Mouse (Mus musculus) monocyte, adult 5-6 weeks (primary cell): ENCODE measurements around the gene Thada. TPM values are rescaled to one million over a fixed set of nuclear protein-coding genes. Genes with fewer than 3 reads are reported as not detected.
"Not testable (repeated sequence)": the region's sequence is repeated elsewhere in the genome, so short reads cannot be mapped to it uniquely, and the experiment has no call there.

Source experiments
- ATAC-seq: fragments of 153-309, 156-312 bp; replicated peaks from 2 replicates; pipeline ENCODE4 v1.8.0; 2017; ENCODE audit warnings: mild to moderate bottlenecking; ENCODE audit not compliant: low TSS enrichment, insufficient number of reproducible peaks, severe bottlenecking, poor library complexity, low FRiP score
- total RNA-seq: library from RNA; stranded (forward); fragments of 200-1000, 200-491, 200-594 nt; gene quantifications from 3 replicates; pipeline ENCODE4 v1.2.3, GENCODE M21; 2017

Thada gene
- total RNA-seq, 1 experiment from 2014 or later: 20.3 TPM

DNA sequence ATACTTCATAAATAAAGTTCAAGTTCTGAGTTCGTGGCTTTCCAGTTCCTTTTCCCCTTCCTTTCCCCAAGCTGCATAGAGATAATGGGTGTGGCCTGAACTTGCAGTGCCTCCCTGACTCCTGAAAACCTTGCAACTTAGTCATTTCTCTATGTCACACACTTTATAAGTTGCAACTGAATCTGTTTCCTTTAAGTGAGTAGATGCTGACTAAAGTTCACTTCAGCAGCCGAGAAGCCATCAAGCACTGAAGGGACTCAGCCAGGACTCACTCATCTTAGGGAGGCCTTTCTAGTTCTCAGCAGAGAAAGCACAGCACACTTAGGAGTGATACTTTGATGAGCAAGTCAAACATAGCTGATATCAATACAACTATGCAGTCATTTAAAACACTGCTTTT, 137.5 kb downstream of the Thada start:
- no peak for ATAC-seq

DNA sequence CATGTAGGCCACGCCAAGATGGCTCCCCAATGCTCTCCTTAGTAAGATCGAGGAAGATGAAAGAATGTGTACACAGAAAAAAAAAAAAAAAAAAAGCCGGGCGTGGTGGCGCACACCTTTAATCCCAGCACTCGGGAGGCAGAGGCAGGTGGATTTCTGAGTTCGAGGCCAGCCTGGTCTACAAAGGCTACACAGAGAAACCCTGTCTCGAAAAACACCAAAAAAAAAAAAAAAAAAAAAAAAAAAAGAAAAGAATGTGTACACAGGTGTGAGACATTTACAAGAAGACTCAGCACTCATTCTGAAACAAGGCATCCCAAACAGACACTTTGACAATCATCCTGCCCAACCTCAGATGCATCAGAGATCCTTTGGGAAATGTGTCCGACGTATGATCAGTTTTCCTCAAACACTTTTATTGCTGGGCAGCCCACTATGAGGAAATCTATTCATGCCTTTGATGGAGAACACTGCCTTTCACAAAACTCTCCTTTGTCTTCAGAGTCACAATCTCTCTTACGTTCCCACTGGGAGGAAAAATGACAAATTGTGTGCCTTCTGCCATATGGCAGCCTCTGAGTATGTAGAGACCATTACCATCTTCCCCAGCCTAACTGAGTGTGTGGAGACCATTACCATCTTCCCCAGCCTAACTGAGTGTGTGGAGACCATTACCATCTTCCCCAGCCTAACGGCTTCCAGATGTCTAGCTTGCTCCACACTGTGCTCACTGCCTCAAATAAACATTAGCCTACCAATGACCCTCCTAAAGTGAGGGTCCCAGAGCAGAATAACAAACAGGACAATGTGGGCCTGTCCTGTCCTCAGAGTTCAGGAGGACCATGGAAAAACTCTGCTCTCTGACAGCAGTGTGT, 138.7 kb downstream of the Thada start:
- ATAC-seq: no peak

GRCm38 (mm10) chr17:84322176-84322575, 143.8 kb downstream of the Thada start:
- no peak for ATAC-seq

GRCm38 (mm10) chr17:84321351-84321750, 144.7 kb downstream of the Thada start:
- ATAC-seq: no peak

DNA sequence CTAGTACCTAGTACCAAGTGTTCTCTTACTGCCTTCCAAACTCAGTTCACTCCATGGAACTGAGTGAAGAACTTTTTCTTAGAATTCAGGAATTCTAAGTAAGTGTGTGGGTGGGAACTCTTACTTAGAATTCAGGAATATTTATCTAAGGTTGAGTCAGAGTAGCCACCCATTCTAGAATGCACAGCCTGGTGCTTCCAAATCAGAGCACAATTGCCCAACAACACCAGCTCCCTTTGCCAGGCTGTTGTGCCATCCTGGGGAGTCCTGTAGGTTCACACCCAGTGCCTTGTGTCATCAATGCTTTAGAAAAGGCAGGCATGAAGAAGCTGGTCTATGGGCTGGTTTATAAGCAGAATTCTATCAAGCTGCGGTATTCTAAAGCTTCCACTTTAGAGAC, 145.4 kb downstream of the Thada start:
- ATAC-seq: no peak

DNA sequence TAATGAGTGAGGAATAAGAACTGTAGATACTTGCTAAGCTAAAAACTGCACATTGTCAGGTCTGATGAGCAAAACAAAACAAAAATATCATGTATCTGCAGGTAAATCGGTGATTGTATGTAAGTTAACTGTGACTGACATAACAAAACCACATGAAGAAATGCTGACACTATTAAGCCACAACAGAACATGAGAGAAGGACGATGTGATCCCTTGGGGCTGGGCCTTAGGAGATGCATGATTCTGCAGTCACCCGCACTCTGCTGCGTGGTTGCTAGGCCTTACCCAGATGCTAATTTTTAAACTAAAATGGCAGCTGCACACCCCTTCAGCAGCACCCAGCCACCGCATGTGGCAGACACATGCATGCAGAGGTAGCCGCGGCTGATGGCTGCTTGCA, 151.7 kb downstream of the Thada start:
- no peak for ATAC-seq

- peak; percentile 89 for ATAC-seq
Measured at GRCm38 (mm10) chr17:84313494-84313893, 152.5 kb downstream of the Thada start.

GRCm38 (mm10) chr17:84306151-84306550, 159.9 kb downstream of the Thada start:
- ATAC-seq: no peak

GRCm38 (mm10) chr17:84305074-84305473, 160.9 kb downstream of the Thada start:
- no peak for ATAC-seq

- no peak for ATAC-seq
Measured at GRCm38 (mm10) chr17:84304141-84304540, 161.9 kb downstream of the Thada start.

DNA sequence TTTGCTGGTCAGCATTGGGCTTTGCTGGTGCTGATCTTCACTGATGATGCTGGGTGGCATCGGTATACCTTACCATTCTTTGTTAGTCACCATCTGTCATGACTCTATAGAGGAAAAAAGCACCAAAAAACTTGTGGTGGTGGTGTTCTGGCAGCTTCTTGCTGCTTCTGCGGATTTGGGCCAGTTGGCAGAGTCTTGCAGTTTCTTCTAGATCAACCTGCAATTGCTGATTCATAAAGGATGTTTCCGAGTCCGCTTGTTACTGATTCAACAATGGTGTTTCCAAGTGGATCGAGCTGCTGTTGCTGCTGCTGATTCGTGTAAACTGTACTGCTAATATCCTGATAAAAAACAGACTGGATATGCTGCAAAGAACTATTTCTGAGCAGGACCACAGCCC, 168.0 kb downstream of the Thada start:
- ATAC-seq: no peak

- no peak for ATAC-seq
Measured at GRCm38 (mm10) chr17:84293221-84293620, 172.8 kb downstream of the Thada start.

DNA sequence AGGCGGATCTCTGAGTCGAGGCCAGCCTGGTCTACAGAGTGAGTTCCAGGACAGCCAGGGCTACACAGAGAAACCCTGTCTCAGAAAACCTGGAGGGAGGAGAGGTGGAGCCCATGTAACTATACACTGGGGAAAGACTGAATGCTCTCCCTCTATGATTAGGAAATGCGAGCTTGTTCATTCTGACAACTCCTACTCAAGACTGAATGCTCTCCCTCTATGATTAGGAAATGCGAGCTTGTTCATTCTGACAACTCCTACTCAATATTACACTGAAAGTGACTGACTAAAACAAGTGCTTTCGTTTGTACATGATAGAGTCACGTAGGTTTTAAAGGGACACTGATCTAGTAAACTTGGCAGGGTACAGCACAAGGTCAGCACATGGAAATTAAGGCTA, 174.8 kb downstream of the Thada start:
- ATAC-seq: not testable (repeated sequence)

DNA sequence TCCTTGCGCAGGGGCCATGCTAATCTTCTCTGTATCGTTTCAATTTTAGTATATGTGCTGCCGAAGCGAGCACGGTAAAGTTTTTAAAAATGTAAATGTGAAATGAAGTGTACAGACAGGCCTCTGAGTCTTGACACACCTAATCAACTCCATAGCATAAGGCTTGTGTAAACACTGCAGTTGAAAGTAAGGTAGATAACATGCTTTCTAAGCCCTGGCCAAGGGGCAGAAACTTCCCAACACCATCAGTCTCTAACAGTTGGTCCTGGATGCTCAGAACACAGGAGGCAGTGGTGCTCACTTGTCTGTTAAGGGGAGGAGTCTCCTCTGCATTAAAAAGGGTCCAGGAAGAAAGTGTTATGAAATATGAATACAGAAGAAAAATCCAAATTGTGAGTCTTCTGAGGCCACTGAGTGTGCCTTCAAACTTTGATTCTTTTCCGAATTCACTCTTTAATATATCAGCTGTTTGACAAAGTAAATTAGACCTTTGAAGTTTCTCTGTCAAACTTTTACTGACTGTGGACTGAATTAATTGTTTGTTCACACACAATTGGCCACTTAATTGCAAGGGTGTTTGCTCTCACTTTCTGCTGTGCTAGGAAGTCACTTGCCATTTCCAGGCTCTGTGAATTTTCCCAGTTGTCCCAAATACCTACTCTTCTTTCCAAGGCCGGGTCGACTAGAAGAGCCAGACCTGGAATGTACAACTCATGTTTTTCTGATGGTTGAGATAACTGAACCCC, 178.2 kb downstream of the Thada start:
- no peak for ATAC-seq

DNA sequence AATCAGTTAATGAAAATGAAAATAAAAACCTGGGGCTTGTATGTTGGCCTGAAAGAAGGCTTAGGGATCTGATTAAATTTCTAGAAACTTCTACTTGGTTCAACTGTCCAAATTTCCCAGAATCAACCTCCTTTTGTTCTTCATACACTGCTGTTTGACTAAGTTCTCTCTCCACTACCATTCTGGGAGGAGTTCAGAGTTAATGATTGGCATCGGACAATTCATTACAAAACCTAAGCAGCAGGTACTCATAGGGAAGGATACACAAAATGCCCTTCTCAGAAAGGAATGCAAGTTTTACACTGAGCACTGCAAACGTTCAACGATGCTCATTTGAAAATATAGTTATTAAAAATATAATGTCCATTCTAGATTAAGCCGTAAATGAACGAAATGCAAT, 179.5 kb downstream of the Thada start:
- ATAC-seq: no peak

DNA sequence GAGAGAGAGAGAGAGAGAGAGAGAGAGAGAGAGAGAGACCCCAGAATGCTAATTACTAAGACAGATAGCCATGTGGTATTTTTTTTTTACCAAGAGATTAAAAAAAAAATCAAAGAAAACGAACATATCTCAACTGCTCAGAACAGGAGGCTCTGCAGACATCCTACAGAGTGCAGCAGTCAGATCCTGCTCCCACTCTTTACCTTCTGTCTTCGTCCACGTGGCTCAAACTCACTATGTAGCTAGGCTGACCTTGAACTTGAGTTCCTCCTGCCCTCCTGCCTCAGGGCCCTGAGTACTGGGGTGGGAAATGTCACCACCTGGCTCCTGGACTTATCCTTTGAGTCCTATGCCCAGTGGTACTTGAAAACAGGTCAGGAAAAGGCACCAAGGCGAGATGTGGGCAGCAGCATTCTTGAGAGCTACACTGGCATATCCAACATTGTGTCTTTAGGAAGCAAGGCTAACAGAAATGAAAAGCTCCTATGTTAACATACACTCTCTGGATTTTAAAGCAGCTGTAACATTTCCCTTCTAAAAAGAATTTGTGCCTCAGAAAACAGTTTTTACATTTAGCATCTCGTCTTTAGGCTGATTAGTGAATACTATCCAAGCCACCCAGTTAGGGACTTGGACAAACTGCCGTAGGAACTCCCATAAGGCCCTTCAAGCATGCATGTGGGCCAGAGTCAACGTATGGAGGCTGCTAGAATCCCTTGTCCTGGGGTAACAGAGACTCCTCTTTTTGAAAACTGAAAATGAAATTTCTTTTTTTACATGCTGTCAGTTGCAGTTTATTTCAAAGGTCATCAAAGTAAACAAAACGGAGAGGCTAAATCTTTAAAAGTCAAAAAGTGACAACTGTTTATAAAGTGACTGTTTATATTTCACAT, 183.4 kb downstream of the Thada start:
- no peak for ATAC-seq

DNA sequence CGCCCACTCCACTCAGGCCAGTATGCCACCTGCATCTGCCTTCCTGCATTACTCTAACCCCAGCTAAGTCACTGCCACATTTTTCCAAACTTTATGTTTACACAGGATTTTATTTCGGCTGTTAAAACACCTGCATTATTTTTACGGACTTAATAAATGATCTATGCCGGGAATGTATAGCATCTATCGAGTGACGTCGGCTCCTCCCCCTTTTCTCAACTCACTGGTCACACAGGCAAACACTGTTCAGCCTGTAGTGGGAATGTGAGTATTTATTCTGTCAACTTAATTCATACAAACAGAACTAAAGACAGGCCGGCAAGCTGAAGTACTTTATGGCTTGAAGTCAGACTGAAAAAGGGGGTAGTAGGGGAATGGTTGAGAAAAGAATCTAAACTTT, 187.0 kb downstream of the Thada start:
- ATAC-seq: no peak

GRCm38 (mm10) chr17:84278193-84278953, 187.6 kb downstream of the Thada start:
- no peak for ATAC-seq
